Mouse (Mus musculus) embryonic facial prominence, embryonic 15.5 days (tissue): ENCODE results near the gene Gm3250. TPM values are rescaled to one million over a fixed set of nuclear protein-coding genes. Genes with fewer than 3 reads are reported as not detected.
"Not testable (repeated sequence)": the region's sequence is repeated elsewhere in the genome, so short reads cannot be mapped to it uniquely, and the experiment has no call there.

Experiments
- ATAC-seq: fragments of 200-750 bp; cut with Nextera tagmentation; 2 replicates; pipeline ENCODE4 v1.8.0; 2017; ENCODE audit warnings: low read depth, moderate TSS enrichment; ENCODE audit not compliant: insufficient number of reproducible peaks, low FRiP score, low TSS enrichment
- H3K27ac ChIP-seq: fragments of 300-500 bp; sonication (generic); replicated peaks from 2 replicates; pipeline ENCODE4 v1.5.1; 2015; ENCODE audit warnings: mild to moderate bottlenecking, inconsistent platforms
- H3K27me3 ChIP-seq: fragments of 300-500 bp; sonication (generic); 2 replicates; pipeline ENCODE4 v1.6.1; 2015; ENCODE audit warnings: inconsistent platforms
- H3K36me3 ChIP-seq: fragments of 300-500 bp; sonication (generic); 2 replicates; pipeline ENCODE4 v1.6.1; 2015; ENCODE audit warnings: mild to moderate bottlenecking, inconsistent platforms
- H3K4me1 ChIP-seq: fragments of 300-500 bp; sonication (generic); 2 replicates; pipeline ENCODE4 v1.6.1; 2015; ENCODE audit warnings: inconsistent platforms
- H3K4me2 ChIP-seq: fragments of 300-500 bp; sonication (generic); replicated peaks from 2 replicates; pipeline ENCODE4 v1.6.1; 2015; ENCODE audit warnings: mild to moderate bottlenecking, inconsistent platforms
- H3K4me3 ChIP-seq: fragments of 300-500 bp; sonication (generic); replicated peaks from 2 replicates; pipeline ENCODE4 v1.5.1; 2015; ENCODE audit warnings: mild to moderate bottlenecking, inconsistent platforms
- H3K9ac ChIP-seq: fragments of 300-500 bp; sonication (generic); 2 replicates; pipeline ENCODE4 v1.6.1; 2015; ENCODE audit warnings: inconsistent platforms
- H3K9me3 ChIP-seq: fragments of 300-500 bp; sonication (generic); replicated peaks from 2 replicates; pipeline ENCODE4 v1.6.1; 2016; ENCODE audit warnings: inconsistent platforms
- WGBS: fragments of 180-500 bp; shearing (Covaris S2); methylation state at CpG from one replicate; pipeline ENCODE4 v1.1.7; 2015; 5-methylcytosine and 5-hydroxymethylcytosine counted together
- polyA plus RNA-seq: library from polyadenylated mRNA; unstranded; fragments of >200 nt; fragmentation: Nextera tagmentation; extraction: Ambion mirVana; gene quantifications from 2 replicates; pipeline ENCODE4 v1.2.1, GENCODE M21; 2015

Gene Gm3250
- polyA plus RNA-seq, 1 experiment from 2014 or later, result not detected

DNA sequence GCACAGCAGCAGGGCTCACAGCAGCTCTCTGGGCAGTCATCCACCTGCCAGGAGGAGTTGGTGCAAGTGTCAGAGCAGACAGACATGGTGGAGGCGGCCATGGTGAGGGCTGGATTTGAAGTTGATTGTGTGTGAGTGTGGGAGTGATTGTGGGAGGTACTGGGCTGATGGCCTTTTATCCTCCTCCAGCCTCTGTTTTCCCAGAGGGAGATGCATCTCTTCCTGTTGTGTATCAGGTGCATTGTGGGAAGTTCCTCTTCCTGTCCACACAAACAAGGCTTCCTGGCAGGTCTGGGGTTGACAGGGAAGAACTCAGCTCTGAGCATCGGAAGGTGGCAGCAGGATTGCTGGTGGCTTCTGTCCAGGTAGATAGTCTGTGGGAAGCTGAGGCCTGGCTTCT is 12.6 kb upstream of the Gm3250 start, which contains the start of gene Gm9639:
TSS of gene Gm9639 (minus strand) at position 101 of the 400 bp plus-strand sequence.
- H3K4me1 ChIP-seq, result peaks cover 7% of the 10 kb centered on the region; the same call in 1 of the 2 replicates
- no peak within 1 kb of the TSS for H3K4me3 ChIP-seq
- H3K9ac ChIP-seq, result no peak within 1 kb of the TSS
- H3K27me3 ChIP-seq, result no peaks in the 10 kb centered on the region
- no peak for ATAC-seq
- H3K9me3 ChIP-seq, result no peaks in the 10 kb centered on the region
- WGBS, result 45% methylated on average over 2 of the region's 2 CpGs
- no peak within 1 kb of the TSS for H3K27ac ChIP-seq
- H3K4me2 ChIP-seq, result no peak within 1 kb of the TSS
- H3K36me3 ChIP-seq, result no peaks in the 10 kb centered on the region

DNA sequence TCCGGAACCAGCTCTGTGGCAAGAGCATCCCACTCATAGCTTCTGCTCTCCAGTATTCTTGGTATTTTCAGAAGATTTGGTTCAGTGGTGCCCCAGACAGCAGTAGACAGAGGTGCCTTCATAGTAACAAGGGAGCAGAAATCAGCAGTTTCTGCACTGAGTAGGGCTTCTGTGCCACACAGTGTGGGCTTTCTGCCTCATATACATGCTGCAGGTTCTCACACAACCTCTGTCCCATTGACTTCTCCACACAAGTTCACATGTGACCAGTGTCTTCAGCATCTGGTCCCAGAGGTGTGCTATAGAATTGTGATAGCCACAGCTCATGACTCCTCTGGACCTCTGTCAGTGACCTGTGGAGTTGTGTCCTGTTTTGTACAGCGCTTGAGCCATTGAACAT is 6.3 kb upstream of the Gm3250 start:
- WGBS, result 73% methylated on average over 2 of the region's 2 CpGs
- H3K9ac ChIP-seq, result no peak overlapping the region
- ATAC-seq, result no peak

DNA sequence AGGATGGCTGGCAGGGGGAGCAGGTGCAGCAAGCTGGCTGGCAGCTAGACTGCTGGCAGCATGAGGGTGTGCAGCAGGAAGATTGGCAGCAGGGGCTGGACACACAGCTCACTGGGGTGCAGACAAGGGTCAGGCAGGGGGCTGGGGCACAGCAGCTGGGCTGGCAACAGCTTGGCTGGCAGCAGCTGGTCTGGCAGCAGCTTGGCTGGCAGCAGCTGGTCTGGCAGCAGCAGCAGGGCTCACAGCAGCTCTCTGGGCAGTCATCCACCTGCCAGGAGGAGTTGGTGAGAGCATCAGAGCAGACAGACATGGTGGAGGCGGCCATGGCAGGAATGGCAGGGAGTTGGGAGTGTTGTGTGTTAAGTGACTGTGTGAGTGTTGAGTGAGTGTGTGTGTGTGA is 5.5 kb upstream of the Gm3250 start, which contains the start of gene Gm7137:
TSS of gene Gm7137 (minus strand) at position 325 of the 400 bp plus-strand sequence.
- not testable (repeated sequence) for H3K9ac ChIP-seq, H3K4me1 ChIP-seq, H3K36me3 ChIP-seq, H3K27me3 ChIP-seq, H3K9me3 ChIP-seq, H3K4me3 ChIP-seq, H3K4me2 ChIP-seq, ATAC-seq, H3K27ac ChIP-seq
- 75% methylated on average over 1 of the region's 1 CpGs for WGBS

More for the DNA sequence above, 6.3 kb upstream of the Gm3250 start:
- Histone ChIP-seq H3K4me2 (no peak overlapping the region), H3K9me3 (no peaks in the 10 kb centered on the region), H3K27me3 (no peaks in the 10 kb centered on the region), H3K36me3 (no peaks in the 10 kb centered on the region), H3K27ac (no peak overlapping the region), H3K4me3 (no peak overlapping the region), H3K4me1 (no peaks in the 10 kb centered on the region)

DNA sequence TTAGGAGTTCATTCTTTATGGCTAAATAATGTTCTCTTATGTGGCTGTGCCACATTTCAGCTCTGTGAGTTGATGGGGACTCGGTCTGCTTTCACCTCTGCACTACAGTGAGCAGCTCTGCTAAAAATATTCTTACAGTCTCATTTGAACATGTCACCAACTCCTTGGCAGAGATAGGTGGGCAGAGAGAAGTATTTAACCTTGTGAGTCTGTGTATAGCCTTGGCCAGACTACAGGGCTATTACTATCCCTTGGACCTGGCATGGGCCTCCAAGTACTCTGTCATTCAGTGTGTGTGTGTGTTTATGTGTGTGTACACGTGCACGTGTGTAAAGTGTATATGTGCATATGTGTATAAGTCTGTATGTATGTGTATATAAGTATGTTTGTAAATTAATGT is 1.1 kb upstream of the Gm3250 start:
- H3K9ac ChIP-seq, result not testable (repeated sequence)
- WGBS, result 94% methylated on average over 3 of the region's 3 CpGs

DNA sequence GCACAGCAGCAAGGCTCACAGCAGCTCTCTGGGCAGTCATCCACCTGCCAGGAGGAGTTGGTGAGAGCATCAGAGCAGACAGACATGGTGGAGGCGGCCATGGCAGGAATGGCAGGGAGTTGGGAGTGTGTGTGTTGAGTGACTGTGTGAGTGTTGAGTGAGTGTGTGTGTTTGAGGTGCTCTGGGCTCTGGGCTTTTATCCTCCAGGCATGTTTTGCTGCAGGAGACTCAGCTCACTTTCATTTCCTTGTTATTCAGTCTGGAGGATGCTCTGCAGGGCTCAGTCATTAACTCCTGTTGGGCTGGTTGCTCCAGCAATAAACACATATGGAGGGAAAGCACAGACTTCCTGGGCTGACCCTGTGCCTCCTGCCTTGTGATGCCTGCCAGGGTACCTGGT is 5.5 kb downstream of the Gm3250 start, which contains the start of gene Gm7138:
TSS of gene Gm7138 (minus strand) at position 101 of the 400 bp plus-strand sequence.
- not testable (repeated sequence) for H3K9me3 ChIP-seq, ATAC-seq

More for the DNA sequence above, 1.1 kb upstream of the Gm3250 start:
- not testable (repeated sequence) for H3K4me1 ChIP-seq, H3K27ac ChIP-seq, H3K4me3 ChIP-seq, H3K9me3 ChIP-seq, H3K4me2 ChIP-seq, H3K27me3 ChIP-seq, ATAC-seq, H3K36me3 ChIP-seq

DNA sequence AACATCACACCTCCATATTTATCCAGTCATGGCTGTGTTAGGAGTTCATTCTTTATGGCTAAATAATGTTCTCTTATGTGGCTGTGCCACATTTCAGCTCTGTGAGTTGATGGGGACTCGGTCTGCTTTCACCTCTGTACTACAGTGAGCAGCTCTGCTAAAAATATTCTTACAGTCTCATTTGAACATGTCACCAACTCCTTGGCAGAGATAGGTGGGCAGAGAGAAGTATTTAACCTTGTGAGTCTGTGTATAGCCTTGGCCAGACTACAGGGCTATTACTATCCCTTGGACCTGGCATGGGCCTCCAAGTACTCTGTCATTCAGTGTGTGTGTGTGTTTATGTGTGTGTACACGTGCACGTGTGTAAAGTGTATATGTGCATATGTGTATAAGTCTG is 10.2 kb downstream of the Gm3250 start:
- H3K4me1 ChIP-seq, H3K4me3 ChIP-seq: not testable (repeated sequence)
- 83% methylated on average over 3 of the region's 3 CpGs for whole genome bisulfite sequencing

More for the DNA sequence above, 5.5 kb downstream of the Gm3250 start, which contains the start of gene Gm7138:
- H3K4me1 ChIP-seq, H3K27me3 ChIP-seq, H3K9ac ChIP-seq, H3K4me2 ChIP-seq, H3K4me3 ChIP-seq, H3K36me3 ChIP-seq, H3K27ac ChIP-seq: not testable (repeated sequence)
- WGBS, result 60% methylated on average over 1 of the region's 1 CpGs

DNA sequence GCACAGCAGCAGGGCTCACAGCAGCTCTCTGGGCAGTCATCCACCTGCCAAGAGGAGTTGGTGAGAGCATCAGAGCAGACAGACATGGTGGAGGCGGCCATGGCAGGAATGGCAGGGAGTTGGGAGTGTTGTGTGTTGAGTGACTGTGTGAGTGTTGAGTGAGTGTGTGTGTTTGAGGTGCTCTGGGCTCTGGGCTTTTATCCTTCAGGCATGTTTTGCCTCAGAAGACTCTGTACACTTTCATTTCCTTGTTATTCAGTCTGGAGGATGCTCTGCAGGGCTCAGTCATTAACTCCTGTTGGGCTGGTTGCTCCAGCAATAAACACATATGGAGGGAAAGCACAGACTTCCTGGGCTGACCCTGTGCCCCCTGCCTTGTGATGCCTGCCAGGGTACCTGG is 11.1 kb downstream of the Gm3250 start, which contains the start of gene Gm3238:
TSS of gene Gm3238 (minus strand) at position 101 of the 400 bp plus-strand sequence.
- not testable (repeated sequence) for ATAC-seq, H3K27me3 ChIP-seq
- WGBS, result no CpG with 5 or more reads among the region's 1 CpGs

More for the DNA sequence above, 10.2 kb downstream of the Gm3250 start:
- not testable (repeated sequence) for ATAC-seq, H3K27me3 ChIP-seq, H3K9ac ChIP-seq, H3K27ac ChIP-seq, H3K4me2 ChIP-seq, H3K9me3 ChIP-seq, H3K36me3 ChIP-seq

DNA sequence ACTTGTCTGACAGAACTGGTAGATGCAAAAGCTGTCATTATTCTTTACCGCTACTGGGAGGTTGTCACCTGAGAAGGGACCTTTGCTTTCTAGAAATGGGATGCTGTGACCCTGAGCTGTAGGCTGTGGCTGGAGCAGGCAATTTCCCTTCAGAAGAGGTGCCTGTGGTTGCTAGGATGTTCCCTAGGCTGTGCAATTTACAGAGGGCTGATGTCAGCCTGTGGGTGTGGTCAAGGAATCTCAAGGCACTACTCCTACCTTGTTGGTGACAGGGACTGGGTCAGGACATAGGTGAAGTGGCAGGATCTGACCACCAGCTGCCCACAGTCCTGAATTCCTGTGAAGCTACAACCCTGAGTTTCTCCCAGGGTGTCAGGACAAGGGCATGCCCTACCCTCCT is 12.6 kb downstream of the Gm3250 start:
- Histone ChIP-seq H3K4me1 (no peaks in the 10 kb centered on the region), H3K9ac (no peak overlapping the region), H3K36me3 (no peaks in the 10 kb centered on the region), H3K27me3 (no peaks in the 10 kb centered on the region), H3K4me3 (no peak overlapping the region), H3K4me2 (no peak overlapping the region), H3K27ac (no peak overlapping the region), H3K9me3 (no peaks in the 10 kb centered on the region)
- ATAC-seq, result peak; percentile 29; the same call in 1 of the 2 replicates
- WGBS, result 71% methylated on average over 1 of the region's 1 CpGs

More for the DNA sequence above, 11.1 kb downstream of the Gm3250 start, which contains the start of gene Gm3238:
- H3K27ac ChIP-seq, H3K4me3 ChIP-seq, H3K9ac ChIP-seq, H3K4me2 ChIP-seq, H3K4me1 ChIP-seq, H3K36me3 ChIP-seq, H3K9me3 ChIP-seq: not testable (repeated sequence)

DNA sequence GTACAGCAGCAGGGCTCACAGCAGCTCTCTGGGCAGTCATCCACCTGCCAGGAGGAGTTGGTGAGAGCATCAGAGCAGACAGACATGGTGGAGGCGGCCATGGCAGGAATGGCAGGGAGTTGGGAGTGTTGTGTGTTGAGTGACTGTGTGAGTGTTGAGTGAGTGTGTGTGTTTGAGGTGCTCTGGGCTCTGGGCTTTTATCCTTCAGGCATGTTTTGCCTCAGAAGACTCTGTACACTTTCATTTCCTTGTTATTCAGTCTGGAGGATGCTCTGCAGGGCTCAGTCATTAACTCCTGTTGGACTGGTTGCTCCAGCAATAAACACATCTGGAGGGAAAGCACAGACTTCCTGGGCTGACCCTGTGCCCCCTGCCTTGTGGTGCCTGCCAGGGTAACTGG is 22.8 kb downstream of the Gm3250 start, which contains the start of gene Gm3233:
TSS of gene Gm3233 (minus strand) at position 101 of the 400 bp plus-strand sequence.
- not testable (repeated sequence) for H3K9me3 ChIP-seq, H3K27ac ChIP-seq, H3K36me3 ChIP-seq, H3K9ac ChIP-seq, H3K27me3 ChIP-seq, H3K4me3 ChIP-seq, H3K4me1 ChIP-seq, H3K4me2 ChIP-seq, ATAC-seq
- 80% methylated on average over 1 of the region's 1 CpGs for WGBS

DNA sequence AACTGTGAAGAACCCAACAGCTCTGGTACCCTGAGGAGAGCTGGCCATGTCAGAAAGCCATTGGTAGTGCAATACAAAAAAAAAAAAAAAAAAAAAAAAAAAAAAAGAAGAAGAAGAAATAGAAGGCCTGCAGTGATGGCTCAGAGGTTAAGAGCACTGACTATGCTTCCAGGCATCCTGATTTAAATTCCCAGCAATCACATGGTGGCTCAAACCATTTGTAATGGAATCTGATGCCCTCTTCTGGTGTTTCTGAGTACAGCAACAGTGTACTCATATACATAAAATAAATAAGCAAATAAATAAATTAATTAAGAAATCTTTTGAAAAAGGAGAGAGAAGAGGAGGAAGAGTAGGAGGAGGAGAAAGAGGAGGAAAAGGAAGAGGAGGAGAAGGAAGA is 28.9 kb downstream of the Gm3250 start:
- Histone ChIP-seq H3K9me3 (no peaks in the 10 kb centered on the region), H3K9ac (no peak overlapping the region), H3K36me3 (no peaks in the 10 kb centered on the region), H3K4me3 (no peak overlapping the region), H3K27ac (no peak overlapping the region), H3K27me3 (no peaks in the 10 kb centered on the region), H3K4me2 (no peak overlapping the region), H3K4me1 (no peaks in the 10 kb centered on the region)
- no peak for ATAC-seq

DNA sequence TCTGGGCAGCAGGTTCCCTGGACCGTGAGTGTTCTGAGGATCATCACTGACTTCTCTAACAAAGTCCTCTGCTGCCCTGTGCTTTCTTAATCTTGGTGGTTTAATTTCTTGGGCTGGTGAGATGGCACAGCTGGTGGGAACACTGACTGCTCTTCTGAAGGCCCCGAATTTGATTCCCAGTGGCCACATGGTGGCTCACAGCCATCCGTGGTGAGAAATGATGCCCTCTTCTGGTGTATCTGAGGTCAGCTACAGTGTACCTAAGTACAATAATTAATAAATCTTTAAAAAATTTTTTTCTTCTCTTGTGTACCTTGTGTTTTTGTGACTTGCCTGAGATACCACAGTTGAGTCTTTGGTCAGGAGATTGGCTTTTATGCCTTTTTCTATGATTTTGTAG is 30.0 kb downstream of the Gm3250 start:
- H3K4me2 ChIP-seq, H3K27me3 ChIP-seq, H3K36me3 ChIP-seq, H3K27ac ChIP-seq, H3K4me3 ChIP-seq, H3K9ac ChIP-seq, H3K4me1 ChIP-seq, H3K9me3 ChIP-seq, ATAC-seq: not testable (repeated sequence)
- WGBS, result 57% methylated on average over 3 of the region's 3 CpGs

DNA sequence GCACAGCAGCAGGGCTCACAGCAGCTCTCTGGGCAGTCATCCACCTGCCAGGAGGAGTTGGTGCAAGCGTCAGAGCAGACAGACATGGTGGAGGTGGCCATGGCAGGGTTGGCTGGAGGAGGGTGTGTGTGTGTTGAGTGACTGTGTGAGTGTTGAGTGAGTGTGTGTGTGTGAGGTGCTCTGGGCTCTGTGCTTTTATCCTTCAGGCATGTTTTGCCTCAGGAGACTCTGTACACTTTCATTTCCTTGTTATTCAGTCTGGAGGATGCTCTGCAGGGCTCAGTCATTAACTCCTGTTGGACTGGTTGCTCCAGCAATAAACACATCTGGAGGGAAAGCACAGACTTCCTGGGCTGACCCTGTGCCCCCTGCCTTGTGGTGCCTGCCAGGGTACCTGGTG is 31.1 kb downstream of the Gm3250 start, which contains the start of gene Gm9736:
TSS of gene Gm9736 (minus strand) at position 101 of the 400 bp plus-strand sequence.
- H3K36me3 ChIP-seq, H3K9me3 ChIP-seq, H3K4me3 ChIP-seq, H3K4me1 ChIP-seq, H3K27me3 ChIP-seq, H3K4me2 ChIP-seq, H3K27ac ChIP-seq, H3K9ac ChIP-seq, ATAC-seq: not testable (repeated sequence)
- WGBS, result 47% methylated on average over 1 of the region's 1 CpGs
